Mouse (Mus musculus) heart, adult 2 months (tissue): ENCODE measurements at regions not wholly inside any gene's neighbourhood (a gene's known extent, or its start where the extent isn't known, plus 50 kb on each side); places are given as distances from the start of the nearest gene placed in this dataset.
A peak's percentile ranks its signal among the peaks of the same experiment; 100 is the strongest.

Source experiments
- DNase-seq, 2 experiments: peaks; one replicate each; pipeline ENCODE4 v3.0.0; 2021
- H3K27ac ChIP-seq: fragments of 200-600 bp; 2 replicates; pipeline ENCODE4 v1.8.1; 2022
- H3K27me3 ChIP-seq: fragments of 200-500 bp; 2 replicates; pipeline ENCODE4 v1.6.1; 2012; ENCODE audit warnings: mild to moderate bottlenecking, low read length, inconsistent platforms, mixed read lengths; ENCODE audit not compliant: control insufficient read depth, insufficient read depth
- H3K36me3 ChIP-seq: fragments of 200-500 bp; 2 replicates; pipeline ENCODE4 v1.6.1; 2012; ENCODE audit warnings: low read length, inconsistent platforms; ENCODE audit not compliant: control insufficient read depth, insufficient read depth
- H3K4me1 ChIP-seq: fragments of 200-500 bp; 2 replicates; pipeline ENCODE4 v1.6.1; 2011; ENCODE audit warnings: low read length; ENCODE audit not compliant: control insufficient read depth, insufficient read depth
- H3K4me3 ChIP-seq: fragments of 200-600 bp; 2 replicates; pipeline ENCODE4 v1.8.1; 2022
- H3K79me2 ChIP-seq: fragments of 200-500 bp; replicated peaks from 2 replicates; pipeline ENCODE4 v1.6.1; 2012; ENCODE audit warnings: mild to moderate bottlenecking, inconsistent platforms, low read length, moderate library complexity, mixed read lengths; ENCODE audit not compliant: control insufficient read depth, insufficient read depth
- H3K9ac ChIP-seq: fragments of 200-500 bp; 2 replicates; pipeline ENCODE4 v1.6.1; 2012; ENCODE audit warnings: low read depth, mild to moderate bottlenecking, control low read depth, inconsistent platforms, low read length, mixed read lengths
- CTCF ChIP-seq: fragments of 200-600 bp; IDR thresholded peaks from 2 replicates; pipeline ENCODE4 v1.8.1; 2022; ENCODE audit warnings: antibody characterized with exemption, mild to moderate bottlenecking, moderate library complexity
- EP300 ChIP-seq: fragments of 200-500 bp; IDR thresholded peaks from 2 replicates; pipeline ENCODE4 v1.6.1; 2011; ENCODE audit warnings: low read depth, low read length, control low read depth; ENCODE audit not compliant: insufficient read depth
- POLR2A ChIP-seq: fragments of 200-500 bp; IDR thresholded peaks from 2 replicates; pipeline ENCODE4 v1.6.1; 2011; ENCODE audit warnings: mild to moderate bottlenecking, low read depth, low read length, control low read depth; ENCODE audit not compliant: insufficient read depth
- WGBS: fragments of 180-500 bp; shearing (Covaris S2); methylation state at CpG from one replicate; pipeline ENCODE4 v1.1.7; 2018; 5-methylcytosine and 5-hydroxymethylcytosine counted together
- intact Hi-C: fragments of 180-260 bp; cut with DNase I; formaldehyde crosslinking; loops from one replicate; pipeline ENCODE4 v1.15.1; 2025

DNA sequence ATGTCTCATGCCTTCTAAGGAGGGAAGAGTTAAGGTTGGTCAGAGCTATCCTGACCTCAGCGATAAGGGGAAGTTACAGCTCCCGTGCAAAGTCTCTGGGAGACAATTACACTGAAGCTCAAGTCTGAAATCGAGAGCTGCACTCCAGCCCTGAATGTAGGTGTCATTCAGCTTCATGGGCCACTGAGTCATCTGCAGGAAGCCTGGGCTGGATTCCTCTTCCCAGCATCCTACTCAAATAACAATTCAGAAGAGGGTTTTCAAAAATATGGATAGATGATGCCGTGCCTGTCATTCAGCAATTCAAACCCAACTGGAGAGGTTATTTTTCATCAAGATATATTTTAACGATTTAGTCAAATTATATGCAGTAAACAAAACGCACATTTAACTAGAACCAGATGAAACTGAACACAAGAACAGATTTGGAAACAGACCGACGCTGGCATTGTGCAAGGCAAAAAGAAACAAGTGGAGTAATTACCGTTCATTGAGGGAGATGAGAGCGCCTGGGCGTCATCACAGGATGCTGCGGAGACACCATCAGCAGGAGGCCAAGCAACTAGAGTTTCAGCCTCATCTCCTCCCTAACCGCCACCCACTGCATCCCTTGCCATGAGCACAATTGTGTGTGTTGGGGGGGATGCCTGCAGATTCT is 57.8 kb upstream of the Cfap46 start:
- intact Hi-C loops: no loop called here
- no peak overlapping the region for H3K27ac ChIP-seq
- H3K36me3 ChIP-seq: no peaks in the 10 kb centered on the region
- H3K79me2 ChIP-seq: no peaks in the 10 kb centered on the region
- WGBS: 69% methylated on average over 13 of the region's 13 CpGs
- no peak for DNase-seq
- H3K27me3 ChIP-seq: no peaks in the 10 kb centered on the region
- H3K4me1 ChIP-seq: no peaks in the 10 kb centered on the region
- H3K4me3 ChIP-seq: no peak overlapping the region
- no peak overlapping the region for H3K9ac ChIP-seq
- TF ChIP-seq EP300 (no peak), POLR2A (no peak), CTCF (no peak)

DNA sequence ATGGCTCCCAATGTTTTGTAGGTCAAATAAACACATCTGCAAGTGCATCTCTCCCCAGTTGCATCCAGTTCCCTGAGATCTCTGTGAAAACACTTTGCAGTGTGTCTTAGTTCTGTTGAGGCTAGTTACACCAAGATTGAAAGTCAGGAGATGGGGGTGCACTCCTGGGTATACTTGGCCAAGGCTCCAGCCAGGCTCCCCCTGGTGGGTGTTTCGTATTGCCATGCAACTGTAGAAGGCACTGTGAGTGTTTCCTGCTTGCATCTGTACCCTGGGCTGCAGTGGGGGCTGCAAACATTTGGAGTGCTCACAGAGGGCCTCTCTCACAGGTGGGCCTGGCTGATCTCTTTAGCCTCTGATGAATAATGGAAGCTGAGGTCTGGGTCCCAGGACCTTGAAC is 63.2 kb upstream of the Cfap46 start:
- Histone ChIP-seq H3K4me1 (no peaks in the 10 kb centered on the region), H3K36me3 (no peaks in the 10 kb centered on the region), H3K4me3 (no peak overlapping the region), H3K9ac (no peak overlapping the region), H3K27ac (no peak overlapping the region), H3K79me2 (no peaks in the 10 kb centered on the region), H3K27me3 (no peaks in the 10 kb centered on the region)
- TF ChIP-seq CTCF (peak; percentile 52), POLR2A (no peak)
- no peak for DNase-seq
- intact Hi-C loops: loop anchor here (5.0 kb wide), 1 partner anchor 45 kb away; no protein-coding TSS in a partner anchor
- 46% methylated on average over 1 of the region's 1 CpGs for WGBS

DNA sequence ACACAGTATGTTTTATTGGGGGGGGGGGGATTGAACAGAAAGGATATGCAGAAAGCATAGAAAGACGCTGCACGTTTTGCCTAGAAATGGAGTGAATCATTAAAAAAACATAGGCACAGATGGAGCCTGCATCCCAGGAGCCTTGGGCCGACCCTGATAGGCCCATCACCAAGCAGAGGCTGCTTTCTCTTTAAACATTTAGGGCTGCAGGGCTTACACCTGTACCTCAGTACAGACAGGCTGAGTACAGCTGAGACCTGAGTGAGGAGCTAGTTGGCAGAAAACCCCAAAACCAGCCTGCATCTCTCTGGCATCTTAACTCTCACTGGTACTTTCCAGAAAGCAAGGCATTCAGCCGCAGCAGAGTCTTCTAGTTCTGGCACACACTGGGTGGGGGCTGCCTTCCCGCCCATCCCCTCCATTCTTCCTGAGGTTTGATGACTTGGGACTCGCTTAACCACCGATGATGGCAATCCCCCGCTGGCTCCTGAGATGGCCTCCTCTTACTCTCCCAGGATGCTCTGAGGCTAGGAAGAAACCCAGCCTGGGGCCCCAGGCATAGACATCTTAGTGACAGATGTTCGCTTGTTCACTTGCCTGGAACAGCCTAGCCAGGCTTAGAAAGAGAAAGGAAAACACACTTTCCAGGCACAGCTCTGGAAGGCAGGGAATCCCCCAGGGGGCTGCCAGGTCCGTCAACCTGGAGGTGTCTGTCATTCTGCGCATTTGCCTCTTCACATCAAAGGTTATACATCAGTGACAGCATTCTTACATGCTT is 63.9 kb upstream of the Cfap46 start:
- Histone ChIP-seq H3K9ac (no peak overlapping the region), H3K4me1 (no peaks in the 10 kb centered on the region), H3K4me3 (no peak overlapping the region), H3K36me3 (no peaks in the 10 kb centered on the region), H3K27ac (no peak overlapping the region), H3K79me2 (no peaks in the 10 kb centered on the region), H3K27me3 (no peaks in the 10 kb centered on the region)
- intact Hi-C loops: loop anchor here (5.0 kb wide), 1 partner anchor 45 kb away; no protein-coding TSS in a partner anchor
- TF ChIP-seq CTCF (no peak), POLR2A (no peak), EP300 (no peak)
- WGBS: 79% methylated on average over 11 of the region's 11 CpGs
- DNase-seq: no peak

DNA sequence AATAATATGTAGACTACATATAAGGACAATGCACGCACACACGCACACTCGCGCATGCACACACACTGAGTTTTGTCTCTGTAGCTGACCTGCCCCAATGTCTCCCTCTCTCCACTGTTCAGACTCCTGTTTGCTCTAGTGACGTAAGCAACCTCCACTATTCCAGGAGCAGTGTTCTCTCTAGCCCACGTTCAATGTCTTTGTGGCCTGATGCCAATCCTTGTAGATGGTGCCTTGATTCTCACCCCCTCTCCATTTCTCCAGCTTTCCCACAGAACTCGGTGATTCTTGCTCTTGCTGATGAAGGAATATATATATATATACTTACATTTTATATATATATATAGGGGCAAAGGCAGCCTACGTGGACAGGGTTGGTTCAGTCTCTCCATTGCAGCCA is 71.4 kb upstream of the Cfap46 start:
- no peak overlapping the region for H3K4me3 ChIP-seq
- no peaks in the 10 kb centered on the region for H3K27me3 ChIP-seq
- TF ChIP-seq CTCF: no peak
- H3K9ac ChIP-seq: no peak overlapping the region
- intact Hi-C loops: no loop called here
- H3K36me3 ChIP-seq: no peaks in the 10 kb centered on the region
- no peaks in the 10 kb centered on the region for H3K4me1 ChIP-seq
- 80% methylated on average over 8 of the region's 8 CpGs for WGBS
- H3K27ac ChIP-seq: no peak overlapping the region
- DNase-seq: no peak
- no peaks in the 10 kb centered on the region for H3K79me2 ChIP-seq

DNA sequence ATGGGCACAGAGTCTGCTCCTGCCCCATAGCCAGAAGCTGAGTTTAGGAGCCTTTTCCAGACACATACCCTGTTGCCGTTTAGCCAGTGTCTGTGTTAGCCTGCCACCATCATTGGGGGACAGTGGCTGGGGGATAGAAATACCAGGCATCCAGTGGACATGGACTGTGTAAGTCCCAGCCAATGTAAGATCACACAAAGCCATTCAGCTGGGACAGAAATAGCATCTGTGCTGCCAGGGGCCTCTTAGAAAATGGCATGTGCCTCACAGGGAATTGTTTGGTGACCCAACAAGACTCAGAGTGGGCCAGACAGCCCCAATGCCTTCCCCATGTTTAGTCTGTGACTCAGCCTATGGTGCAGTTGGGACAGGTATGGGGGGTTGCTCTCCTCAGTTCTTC is 71.5 kb upstream of the Adgra1 start:
- no peaks in the 10 kb centered on the region for H3K36me3 ChIP-seq
- intact Hi-C loops: no loop called here
- 54% methylated on average over 1 of the region's 1 CpGs for WGBS
- no peak overlapping the region; the same call in 1 of the 2 replicates for H3K27ac ChIP-seq
- no peak overlapping the region for H3K4me3 ChIP-seq
- no peaks in the 10 kb centered on the region; the same call in 1 of the 2 replicates for H3K4me1 ChIP-seq
- no peaks in the 10 kb centered on the region for H3K79me2 ChIP-seq
- no peak overlapping the region for H3K9ac ChIP-seq
- TF ChIP-seq EP300 (no peak), CTCF (no peak), POLR2A (no peak)
- peak in 1 of 2 experiments; percentile 13 for DNase-seq
- H3K27me3 ChIP-seq: no peaks in the 10 kb centered on the region

DNA sequence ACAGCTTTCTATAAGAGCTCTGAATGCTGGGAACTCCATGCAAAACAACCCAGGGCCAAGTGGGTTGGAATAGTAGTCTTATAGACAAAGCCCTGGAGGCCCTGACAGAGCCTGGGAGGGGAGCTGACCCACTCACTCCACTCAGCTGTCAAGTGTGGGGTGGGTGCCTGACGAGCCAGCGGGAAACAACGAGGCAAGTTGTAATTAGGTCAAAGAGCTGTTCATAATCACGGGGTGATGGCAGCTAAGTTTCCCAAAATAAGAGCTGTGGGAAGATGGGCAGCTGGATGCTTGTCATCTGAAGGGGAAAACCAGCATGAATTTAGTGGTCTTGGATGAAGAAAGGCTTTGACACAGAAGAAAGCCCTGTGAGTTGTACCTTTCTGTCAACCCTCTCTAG is 70.7 kb upstream of the Adgra1 start:
- Histone ChIP-seq H3K27ac (no peak overlapping the region), H3K9ac (no peak overlapping the region)

More for the DNA sequence above, 70.7 kb upstream of the Adgra1 start:
- intact Hi-C loops: no loop called here
- H3K27me3 ChIP-seq: no peaks in the 10 kb centered on the region
- WGBS: 35% methylated on average over 4 of the region's 4 CpGs
- H3K79me2 ChIP-seq: no peaks in the 10 kb centered on the region
- peak in 1 of 2 experiments; percentile 9 for DNase-seq
- H3K4me3 ChIP-seq: no peak overlapping the region
- no peaks in the 10 kb centered on the region for H3K36me3 ChIP-seq
- TF ChIP-seq EP300 (no peak), POLR2A (no peak), CTCF (no peak)
- H3K4me1 ChIP-seq: no peaks in the 10 kb centered on the region; the same call in 1 of the 2 replicates
